Mouse (Mus musculus): ENCODE data around the gene Kat6b. TPM values are rescaled to one million over a fixed set of nuclear protein-coding genes. Genes with fewer than 3 reads are reported as not detected.
A peak's percentile ranks its signal among the peaks of the same experiment; 100 is the strongest.
"Not testable (repeated sequence)": the region's sequence is repeated elsewhere in the genome, so short reads cannot be mapped to it uniquely, and the experiment has no call there.

Gene Kat6b
- polyA plus RNA-seq, 1 experiment = 15.5 TPM

- DNase-seq (ENCODE audit: low read depth) = no peak
Measured at GRCm38 (mm10) chr14:21484693-21485092, 3.5 kb downstream of the Kat6b start.

DNA sequence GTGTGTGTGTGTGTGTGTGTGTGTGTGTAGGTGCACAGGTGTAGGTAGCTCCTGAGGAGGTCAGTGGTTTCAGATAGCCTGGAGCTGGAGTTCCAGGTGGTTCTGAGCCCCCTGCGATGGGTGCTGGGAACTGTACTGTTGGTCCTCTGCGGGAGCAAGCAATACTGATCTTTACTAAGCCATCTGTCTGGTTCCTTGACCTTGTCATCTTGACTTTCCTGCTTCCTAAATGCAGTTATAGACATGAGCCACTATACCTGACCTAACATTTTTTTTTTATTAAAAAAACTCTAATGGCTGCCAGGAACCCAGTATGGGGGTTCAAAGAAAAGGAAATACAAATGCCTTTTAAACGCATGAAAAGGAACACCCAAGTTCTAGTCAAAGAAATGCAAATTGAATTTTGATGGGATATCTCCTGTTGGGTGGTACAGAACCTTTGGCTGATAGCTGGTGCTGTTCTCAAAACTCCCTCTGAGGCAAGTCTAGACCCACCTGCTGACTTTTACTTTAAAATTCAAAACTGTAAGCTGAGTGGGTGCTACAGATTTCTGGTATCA lies 4.8 kb downstream of the Kat6b start:
- DNase-seq (ENCODE audit: low read depth) = no peak

DNA sequence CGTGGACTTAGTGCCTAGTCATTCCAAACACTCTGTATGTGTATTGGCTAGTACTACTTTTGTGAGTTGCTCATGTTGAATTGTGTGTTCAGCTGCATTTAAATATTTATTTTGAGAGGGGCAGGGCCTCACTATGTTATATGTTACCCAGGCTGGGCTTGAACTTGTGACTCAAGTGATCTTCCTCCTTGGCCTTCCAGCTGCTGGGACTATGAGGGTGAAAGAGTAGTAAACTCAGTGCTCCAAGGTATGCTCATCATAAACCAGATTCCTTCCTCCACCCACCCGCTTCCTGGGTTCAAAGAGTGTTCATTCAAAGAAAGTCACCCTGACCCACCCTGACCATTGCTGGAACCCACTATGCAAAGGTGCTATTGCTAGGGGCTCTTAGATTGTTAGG lies 5.9 kb downstream of the Kat6b start:
- not testable (repeated sequence) for DNase-seq (ENCODE audit: low read depth)

- not testable (repeated sequence) for DNase-seq (ENCODE audit: low read depth)
Measured at GRCm38 (mm10) chr14:21488426-21489115, 7.3 kb downstream of the Kat6b start.

DNA sequence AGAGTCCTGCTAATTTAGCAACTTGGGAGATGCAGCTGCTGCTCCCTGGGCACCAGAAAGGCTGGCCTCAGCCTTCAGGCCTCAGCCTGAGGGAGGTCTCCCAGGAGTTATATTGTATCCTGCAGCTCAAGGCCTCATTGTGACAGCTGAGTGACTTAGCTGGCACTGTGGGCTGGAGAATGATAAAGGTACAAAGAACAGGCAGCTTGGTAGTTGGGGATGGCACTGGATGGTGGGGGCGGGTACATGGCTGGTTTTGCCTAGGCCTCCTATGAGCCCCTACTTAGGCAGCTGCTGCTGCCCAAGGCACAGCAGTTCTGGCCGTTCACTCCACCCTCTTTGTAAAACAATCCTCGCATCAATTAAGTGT lies 7.9 kb downstream of the Kat6b start:
- DNase-seq (ENCODE audit: low read depth) = no peak

DNA sequence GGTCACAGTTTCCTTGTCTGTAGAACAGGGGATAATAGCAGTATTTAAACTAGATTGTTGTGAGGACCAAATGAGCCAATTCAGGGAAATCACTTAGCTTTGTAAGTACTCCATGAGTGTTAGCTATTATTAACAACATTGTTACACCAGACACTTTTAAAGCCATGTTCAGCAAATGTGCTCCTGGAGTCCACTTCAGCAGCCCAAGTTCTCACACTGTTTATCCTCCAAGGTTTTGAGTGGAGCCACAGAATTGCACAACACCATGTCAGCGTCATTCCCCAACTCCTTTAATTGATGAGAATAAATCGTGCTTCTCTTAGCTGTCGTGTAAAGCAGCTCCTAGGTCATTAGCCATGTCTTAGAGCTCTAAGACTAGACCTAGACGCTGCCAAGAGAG lies 8.9 kb downstream of the Kat6b start:
- no peak for DNase-seq (ENCODE audit: low read depth)

GRCm38 (mm10) chr14:21498361-21498996 lies 17.2 kb downstream of the Kat6b start:
- no peak for DNase-seq (ENCODE audit: low read depth)

DNA sequence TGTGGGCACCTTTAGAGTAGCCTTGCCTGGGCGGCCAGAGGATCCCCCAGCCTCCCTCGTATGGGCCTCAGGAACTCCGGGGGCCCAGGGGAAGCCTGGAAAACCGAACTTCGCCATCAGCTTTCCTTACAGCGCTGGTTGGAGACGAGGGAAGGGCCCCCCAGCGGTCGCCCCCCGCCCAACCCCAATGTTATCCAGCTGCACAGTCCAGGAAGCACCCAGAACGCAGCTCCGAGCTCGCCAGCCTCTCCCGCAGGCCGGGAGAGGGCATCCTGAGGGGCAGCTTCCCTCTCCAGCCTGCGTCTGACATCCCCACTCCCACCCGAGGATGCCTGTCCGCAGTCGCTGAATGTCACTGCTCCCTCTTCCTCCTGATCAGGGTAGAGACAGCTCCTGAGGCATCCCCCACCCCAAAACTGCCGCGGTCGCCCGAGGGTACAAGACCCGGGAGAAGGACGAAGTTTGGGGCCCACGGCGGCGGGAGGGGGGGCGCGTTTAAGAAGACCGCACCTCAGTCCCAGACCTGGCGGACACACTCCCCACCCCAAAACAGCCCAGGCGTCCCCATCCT lies 17.9 kb downstream of the Kat6b start:
- no peak for DNase-seq (ENCODE audit: low read depth)

- DNase-seq (ENCODE audit: low read depth) = no peak
Measured at GRCm38 (mm10) chr14:21499631-21500153, 18.5 kb downstream of the Kat6b start.

GRCm38 (mm10) chr14:21500154-21501047 lies 19.2 kb downstream of the Kat6b start:
- DNase-seq (ENCODE audit: low read depth) = peak; percentile 98

- DNase-seq (ENCODE audit: low read depth) = no peak
Measured at GRCm38 (mm10) chr14:21501048-21501657, 19.9 kb downstream of the Kat6b start.

GRCm38 (mm10) chr14:21505036-21505435 lies 23.8 kb downstream of the Kat6b start:
- no peak for DNase-seq (ENCODE audit: low read depth)

DNA sequence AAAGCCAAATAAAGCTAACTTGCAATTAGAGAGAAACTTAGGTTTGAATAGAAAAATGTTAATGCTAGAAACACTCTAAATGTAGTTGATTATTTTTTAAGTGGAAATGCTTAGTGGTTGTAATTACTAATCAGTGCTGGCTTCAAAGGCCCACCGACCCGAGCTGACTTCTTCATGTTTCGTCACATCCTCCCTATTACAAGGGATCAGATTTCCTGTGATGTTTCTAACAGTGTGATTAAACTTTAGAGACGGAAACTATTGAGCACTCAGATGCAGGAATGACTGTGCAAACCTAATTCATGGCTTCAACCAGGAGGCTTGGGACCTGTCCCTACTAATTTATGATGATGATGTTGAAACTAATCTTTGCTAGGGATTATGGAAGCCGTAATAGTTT lies 25.8 kb downstream of the Kat6b start:
- no peak for DNase-seq (ENCODE audit: low read depth)

DNA sequence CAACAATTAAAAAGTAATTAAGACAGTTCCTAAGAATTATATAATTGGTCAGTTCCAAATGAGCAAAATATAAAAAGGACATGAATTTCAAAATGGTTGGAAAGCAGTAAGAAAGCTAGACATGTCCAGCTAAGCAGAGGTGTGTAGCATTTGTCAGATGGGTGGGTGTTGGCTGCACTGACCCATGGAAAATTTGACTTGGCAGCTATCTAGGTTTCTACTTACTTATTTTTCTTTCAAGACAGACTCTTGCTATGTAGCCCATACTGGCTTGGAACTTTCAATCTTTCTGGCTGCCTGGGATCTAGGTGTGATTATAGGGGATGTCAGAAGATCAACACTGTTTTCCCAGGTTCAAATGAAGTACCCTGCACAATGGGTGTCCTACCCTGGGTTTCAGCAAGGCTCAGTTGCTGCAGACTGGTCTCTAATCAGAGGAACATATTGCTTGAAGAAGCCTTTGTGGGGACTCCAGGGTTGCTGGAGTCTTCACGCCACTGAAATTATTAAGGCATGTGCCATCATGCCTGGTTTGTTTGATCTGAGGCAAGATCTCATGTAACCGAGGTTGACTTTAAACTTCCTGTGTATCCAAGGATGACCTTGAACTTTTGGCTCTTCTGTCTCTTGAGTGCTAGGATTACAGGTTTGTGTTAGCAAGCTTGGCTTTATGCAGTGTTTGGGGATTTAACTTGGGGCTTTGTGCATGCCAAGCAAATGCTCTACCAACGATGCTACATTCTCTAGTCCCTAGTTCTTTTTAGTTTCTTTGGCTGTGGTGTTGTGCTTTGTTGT lies 28.1 kb downstream of the Kat6b start:
- no peak for DNase-seq (ENCODE audit: low read depth)

DNA sequence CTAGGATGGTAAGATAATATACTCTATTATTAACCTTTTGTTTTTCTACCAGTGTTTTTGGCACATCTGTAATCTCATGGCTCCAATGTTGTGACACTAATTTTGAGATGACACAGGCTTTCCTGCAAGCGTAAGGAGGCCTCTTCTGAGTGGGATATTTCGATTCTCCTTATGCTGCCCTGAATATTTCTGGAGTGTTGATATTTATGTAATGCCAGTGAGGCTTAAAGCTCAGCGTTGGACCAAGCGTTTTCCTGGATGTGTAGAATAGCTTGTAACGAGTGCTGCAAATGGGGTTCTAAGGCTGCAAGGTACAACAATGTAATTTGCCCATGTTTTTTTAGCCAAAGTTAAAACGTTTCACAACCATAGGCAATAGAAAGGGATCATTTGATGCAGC lies 30.2 kb downstream of the Kat6b start:
- DNase-seq (ENCODE audit: low read depth) = no peak

DNA sequence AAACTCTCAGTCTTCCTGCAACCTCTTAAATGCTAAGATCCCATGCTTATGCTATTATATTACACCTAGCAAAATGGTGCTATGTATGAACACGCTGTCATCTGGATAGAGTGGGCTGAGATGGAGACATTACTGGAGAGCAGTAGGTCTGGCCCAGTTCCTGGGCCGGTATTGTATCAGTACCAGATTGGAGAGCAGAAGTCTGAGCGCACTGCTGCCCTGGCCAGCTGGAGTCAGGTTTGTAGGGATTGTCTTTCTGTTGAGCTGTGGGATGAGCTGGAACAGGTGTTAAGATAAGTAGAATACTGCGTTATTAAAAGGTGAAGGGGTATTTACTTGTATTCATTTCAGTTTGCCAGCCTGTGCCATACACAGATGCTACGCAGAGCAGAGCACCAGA lies 34.3 kb downstream of the Kat6b start:
- no peak for DNase-seq (ENCODE audit: low read depth)

GRCm38 (mm10) chr14:21519307-21519706 lies 38.1 kb downstream of the Kat6b start:
- no peak for DNase-seq (ENCODE audit: low read depth)

DNA sequence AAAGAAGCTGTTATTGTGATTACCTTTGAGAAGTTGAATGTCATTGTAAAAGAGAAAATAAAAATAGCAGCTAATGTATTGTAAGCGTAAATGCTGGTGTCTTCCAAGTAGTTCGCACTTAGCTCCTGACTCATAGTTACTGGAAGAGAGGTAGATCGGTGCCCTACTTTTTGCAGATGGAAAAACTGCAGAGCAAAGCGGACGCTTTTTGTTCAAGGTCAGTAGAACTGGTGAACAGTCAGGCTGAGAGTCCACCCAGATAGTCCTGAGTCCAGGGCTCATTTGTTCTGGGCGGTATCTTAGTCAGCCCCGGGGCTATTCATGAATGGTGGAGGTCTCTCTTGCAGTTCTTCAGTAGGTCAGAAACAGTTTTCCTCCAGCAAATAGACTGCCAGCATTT lies 39.3 kb downstream of the Kat6b start:
- DNase-seq (ENCODE audit: low read depth) = no peak

GRCm38 (mm10) chr14:21521496-21521895 lies 40.3 kb downstream of the Kat6b start:
- DNase-seq (ENCODE audit: low read depth) = not testable (repeated sequence)

GRCm38 (mm10) chr14:21522312-21522978 lies 41.2 kb downstream of the Kat6b start:
- DNase-seq (ENCODE audit: low read depth) = peak; percentile 90
